Mouse (Mus musculus): ENCODE results near the gene Gmnc.

DNA sequence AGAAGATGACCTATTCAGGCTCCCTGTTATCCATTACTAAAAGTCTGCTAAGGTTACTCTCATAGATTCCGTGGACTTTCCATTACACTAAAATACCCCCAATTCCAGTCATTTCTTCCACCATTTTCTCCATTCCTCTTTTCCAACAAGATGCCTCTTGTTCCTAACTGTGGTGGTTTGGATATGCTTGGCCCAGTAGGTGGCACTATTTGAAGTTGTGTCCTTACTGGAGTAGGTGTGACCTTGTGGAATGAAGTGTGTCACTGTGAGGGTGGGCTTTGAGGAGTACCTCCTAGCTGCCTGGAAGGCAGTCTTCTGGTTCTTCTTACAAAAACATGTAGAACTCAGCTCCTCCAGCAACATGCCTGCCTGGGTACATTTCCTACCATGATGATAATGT lies 11.3 kb upstream of the Gmnc start:
- TF ChIP-seq CTCF (IDR thresholded peaks at IDR 0.05; ENCODE audit: insufficient read depth, low read depth, low read length) (no peak), POLR2A (IDR thresholded peaks at IDR 0.05; ENCODE audit: insufficient read depth, low read depth, low read length) (no peak)

Data from olfactory bulb, adult 2 months (tissue).